Mouse (Mus musculus) CD4-positive, CD25-positive, alpha-beta regulatory T cell, adult 4 months (primary cell): ENCODE data around the gene Six4. TPM values are rescaled to one million over a fixed set of nuclear protein-coding genes. Genes with fewer than 3 reads are reported as not detected.
"Not testable (repeated sequence)": the region's sequence is repeated elsewhere in the genome, so short reads cannot be mapped to it uniquely, and the experiment has no call there.

Source experiments
- ATAC-seq: one replicate; pipeline ENCODE4 v1.8.0; 2017
- polyA plus RNA-seq, 2 experiments: library from polyadenylated mRNA; unstranded; fragments of 100-300 nt; shearing (Covaris generic); gene quantifications; one replicate each; pipeline ENCODE4 v1.2.1; 2017

Gene Six4
- polyA plus RNA-seq, 2 experiments from 2014 or later, result 0.16 TPM; not detected in 1

DNA sequence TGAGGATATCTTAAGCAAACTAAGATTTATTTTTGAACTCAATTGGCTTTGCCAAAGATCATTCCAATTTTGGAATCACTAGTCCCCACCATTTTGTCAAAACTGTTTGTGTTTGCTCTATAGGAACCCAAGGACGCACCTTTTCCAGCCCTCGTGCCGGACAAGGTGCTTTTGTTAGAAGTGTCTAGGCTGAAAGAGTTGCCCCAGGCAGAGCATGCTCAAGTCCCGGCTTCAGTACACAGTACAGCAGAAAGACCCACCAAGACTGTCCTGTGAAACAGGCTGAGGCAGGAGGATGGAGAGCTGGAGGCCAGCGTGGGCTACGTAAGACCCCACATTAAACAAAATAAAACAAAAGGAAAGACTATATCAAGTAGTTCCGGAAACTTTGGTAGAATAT lies 26.2 kb downstream of the Six4 start:
- ATAC-seq, result no peak

DNA sequence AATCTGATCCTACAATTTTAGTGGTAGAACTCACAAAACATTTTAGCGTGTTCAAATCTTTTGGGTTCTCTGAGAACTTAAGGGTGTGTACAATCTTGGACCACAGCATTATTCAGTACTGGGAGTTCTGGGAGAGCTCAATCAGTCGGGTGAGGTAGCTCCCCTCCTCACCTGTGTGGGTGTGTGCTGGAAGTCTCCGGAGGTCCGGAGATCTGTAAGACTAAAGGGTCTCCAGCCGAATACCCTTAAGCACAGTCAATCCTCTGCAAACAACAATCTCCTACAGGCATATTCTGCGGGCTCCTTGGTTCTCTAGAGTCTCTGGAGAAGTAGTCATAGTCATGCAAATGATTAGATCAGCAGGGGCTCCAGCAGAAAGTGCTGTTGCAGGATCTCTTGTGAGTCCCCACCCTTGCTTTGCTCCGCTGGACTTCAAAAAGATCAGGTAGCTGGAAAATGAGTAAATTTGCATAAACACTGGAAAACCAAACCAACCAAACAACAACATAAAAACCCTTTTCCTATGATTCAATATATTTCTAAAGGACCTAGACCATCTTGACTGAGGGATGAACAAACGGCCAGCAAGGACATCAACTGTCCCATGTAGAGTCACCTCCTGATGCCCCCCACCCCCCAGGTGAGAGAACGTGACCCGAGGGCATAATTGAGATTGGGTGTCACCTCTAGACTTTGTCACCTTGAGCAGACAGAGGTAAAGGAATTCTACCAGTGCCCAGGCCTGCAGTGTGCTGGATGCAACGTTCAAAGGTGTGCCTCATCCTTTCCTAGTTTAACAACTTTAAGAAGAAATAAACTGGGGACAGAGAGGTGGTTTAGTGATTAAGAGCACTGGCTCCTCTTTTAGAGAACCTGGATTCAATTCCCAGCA lies 27.3 kb downstream of the Six4 start:
- no peak for ATAC-seq

DNA sequence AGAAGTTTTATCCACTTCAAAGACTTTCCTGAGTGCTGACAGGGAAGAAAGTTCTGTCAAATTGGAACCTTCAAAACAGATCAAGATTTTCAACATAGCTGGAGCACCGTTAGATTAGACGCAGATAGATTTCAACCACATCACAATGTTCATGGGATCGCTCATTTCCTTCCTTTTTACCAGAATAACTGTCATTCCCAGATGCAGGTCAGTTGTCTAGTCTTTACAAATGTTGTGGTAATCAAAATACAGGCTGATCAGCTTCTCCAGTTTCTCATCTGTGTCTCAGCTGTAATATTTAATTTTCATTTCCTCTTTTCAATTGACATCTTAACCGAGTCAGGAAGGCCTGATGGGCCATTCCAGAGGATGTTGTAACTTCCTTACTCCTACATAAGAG lies 29.5 kb downstream of the Six4 start:
- no peak for ATAC-seq

DNA sequence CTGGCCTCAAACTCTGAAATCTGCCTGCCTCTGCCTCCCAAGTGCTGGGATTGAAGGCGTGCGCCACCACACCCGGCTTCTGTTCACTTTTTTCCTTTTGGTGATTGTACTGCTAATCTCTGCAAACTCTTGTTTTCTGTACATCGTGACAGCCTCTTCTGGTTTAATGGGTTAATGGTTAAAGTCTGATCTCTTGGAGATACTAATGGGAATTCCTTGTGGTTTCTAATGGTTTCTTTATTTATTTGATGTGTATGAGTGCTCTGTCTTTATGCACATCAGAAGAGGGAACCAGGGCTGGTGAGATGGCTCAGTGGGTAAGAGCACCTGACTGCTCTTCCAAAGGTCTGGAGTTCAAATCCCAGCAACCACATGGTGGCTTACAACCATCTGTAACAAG lies 31.4 kb downstream of the Six4 start:
- not testable (repeated sequence) for ATAC-seq

DNA sequence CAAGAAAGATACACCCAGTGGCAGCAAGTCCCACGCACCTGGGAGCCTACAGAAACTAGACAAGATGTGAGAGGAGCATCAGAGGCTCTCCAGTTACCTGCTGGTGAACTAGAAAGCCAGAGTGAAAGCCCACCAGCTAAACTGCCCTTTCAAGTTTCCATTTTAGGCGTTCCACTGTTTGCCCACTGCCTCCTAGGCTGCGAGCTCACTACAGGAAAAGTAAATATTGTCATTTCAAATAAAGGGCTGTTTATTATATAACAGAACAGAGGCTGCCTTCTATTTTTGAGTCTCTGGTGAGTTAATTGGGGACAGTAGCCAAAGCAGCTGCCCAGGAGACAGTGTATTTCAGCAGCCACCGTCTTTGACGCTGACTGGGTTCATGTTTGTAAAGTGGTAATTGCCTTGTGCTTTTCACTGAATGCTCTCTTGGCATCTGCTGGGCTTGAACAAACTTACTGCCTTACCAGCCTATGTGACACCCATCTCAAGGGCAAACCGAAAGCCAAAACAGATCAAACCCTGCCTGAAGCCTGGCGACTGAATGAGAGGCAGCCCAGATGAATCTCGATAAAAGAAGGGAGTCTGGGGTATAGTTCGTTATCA lies 52.3 kb downstream of the Six4 start:
- no peak for ATAC-seq

DNA sequence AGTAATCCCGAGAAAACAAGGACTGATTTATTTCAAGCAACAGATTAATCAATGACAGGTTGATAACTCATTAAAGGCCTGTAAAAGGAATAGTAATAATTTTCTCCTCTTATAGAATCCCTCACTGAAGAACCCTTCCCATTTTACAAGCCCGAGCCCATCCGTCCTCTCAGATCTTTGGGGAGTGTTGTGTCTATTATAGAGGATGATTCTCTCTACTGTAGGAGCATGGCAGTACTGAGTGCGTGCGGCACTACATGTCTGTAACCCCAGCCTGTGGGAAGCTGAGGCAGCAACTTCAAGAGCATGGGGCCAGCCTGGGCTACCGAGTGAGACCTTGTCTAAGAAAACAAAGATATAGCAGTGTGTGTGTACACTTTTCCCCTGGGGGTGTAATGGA lies 55.8 kb downstream of the Six4 start:
- ATAC-seq, result no peak

DNA sequence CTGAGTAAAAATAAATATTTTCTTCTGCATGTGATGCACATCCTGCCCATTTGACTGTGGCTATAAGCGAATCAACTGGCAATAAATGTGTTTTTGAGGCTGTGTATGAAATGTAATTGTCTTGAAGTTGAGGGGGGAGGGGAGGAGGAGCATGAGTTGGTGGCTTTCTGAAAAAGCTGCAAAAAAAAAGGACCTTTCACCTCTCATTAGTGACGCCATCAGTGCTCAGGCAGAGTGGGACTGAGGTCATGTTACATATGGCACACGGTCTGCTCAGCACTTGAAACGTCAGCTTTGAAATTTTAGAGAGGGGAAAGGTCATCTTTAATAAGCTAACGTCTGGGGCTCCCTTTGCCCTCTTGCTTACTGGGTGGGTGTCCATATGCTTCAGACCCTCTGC lies 57.8 kb downstream of the Six4 start:
- ATAC-seq, result no peak

DNA sequence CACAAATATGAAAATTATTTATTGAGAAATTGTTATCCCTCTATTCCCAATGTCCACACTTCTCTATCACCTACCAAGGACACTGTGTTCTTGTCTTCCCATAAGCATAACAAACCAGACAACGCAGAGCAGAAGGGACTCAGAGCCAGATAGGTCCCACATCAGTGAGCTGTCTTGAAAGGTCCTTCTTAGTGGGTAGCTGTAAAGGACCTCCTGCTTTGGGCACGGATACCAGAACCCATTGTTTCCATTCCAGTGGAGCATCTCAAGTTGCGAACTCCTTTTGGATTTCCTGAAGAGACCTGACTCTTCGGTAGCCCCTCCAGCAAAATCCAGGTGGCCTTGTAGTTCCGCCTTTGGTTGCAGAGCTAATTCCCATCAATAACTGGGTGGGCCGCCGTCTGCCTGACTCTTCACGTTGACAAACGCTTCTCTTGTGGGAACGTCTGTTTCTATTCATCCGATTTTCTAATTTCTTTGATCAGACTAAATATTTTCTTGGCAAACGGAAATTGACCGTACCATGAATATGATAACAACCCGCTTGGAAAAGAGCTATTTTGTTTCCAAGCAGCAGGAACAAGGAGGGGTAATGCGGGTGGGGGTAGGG lies 58.6 kb downstream of the Six4 start:
- ATAC-seq, result no peak

DNA sequence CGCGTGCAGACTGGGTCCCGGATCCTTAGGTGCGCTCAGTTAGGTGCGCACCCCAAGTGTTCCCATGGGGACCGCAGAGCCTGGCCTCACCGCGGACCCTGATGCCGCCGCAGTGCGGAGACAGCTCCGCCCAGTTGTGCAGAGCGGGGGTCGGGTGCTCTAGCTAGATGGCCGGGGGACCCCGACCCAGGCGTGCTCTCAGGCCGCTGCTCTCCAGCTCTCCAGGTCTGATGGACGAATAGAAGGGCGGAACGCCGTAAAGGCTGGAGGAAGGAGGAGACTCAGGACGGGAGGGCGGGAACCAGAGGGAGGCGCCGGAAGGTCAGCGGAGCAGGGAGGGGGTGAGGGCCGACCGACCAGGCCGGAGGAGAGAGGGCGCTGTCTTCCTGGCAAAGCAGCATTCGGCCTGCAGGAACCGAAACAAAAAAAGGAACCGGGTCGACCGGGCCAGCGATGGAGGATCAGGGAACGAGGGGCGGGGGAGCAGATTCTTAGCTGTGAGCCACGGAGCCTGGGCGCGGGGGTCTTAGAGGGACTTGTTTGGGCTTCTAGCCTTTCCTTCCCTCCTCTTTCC lies 59.5 kb downstream of the Six4 start, which contains the start of gene Six1:
Six1 (minus strand) TSS at position 220 of the 574 bp plus-strand sequence.
- peak; percentile 31 for ATAC-seq

GRCm38 (mm10) chr12:73052651-73053591 lies 60.3 kb downstream of the Six4 start:
- ATAC-seq, result peak; percentile 21

DNA sequence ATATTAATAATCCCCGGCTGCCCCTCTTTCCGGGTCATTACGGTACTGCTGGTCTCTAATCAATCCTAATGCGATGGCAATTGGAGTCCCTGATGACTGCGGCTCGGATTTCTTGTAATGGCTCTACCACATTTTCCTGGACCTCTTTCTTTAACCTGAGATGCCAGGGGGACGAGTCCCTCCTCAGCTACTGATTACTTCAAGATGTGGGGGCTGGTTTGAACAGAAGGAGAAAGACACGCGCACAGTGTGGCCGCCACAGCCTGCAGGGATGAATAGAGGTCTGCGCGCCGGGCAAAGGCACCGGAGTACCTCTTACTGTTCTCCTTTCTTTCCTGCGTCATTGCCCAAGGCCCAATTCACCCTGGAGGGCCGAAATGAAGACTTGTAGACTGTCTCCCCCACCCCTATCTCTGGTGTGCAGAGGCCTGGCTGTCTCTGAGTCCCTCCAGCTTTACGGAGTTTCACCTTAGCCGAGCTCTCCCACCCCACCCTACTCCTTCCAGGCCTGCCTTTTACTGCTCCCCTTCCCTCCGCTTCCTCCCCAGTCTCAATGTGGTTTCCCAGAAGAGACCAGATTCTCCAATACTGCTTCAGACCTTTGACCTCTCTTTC lies 61.1 kb downstream of the Six4 start:
- no peak for ATAC-seq

DNA sequence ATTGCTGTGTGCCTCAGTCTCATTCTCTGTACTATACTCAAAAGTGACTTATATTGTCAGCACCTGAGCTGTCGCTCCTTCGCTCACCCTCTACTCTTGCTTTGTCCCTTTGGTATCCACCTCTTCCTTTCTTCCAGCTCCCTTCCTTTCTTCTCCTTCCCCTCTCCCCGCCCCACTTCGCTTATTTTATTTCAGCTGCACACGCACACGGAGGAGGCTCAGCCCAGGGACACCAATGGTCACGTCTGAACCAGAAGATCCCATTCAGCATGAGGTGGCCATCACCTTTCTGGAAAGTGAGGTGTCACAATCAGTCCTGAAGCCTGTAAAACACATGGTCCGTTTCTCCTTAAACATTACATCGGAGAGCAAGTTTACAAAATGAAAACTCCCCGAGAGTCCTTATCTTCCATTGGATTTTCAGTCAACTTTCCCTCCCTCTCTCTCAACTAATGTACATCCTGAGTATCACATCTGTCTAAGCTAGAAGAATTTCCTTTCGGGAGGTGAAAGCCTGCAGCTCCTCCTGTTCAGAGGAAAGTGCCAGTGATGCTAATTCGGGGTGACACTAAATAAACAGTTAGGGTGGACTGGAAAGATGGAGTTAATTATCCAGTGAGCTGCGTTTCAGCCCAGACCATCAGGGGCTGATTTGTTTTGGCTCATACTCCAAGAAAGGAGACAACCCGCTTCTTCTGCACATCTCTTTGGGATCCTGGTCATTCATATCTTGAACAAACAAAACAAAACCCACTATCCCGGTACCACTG lies 62.3 kb downstream of the Six4 start:
- ATAC-seq, result no peak

GRCm38 (mm10) chr12:73050305-73050704 lies 63.0 kb downstream of the Six4 start:
- no peak for ATAC-seq

Other genes with a start within 250 kb of the Six4 start
- not detected for gene Six6, start 173.6 kb downstream of the Six4 start, polyA plus RNA-seq
- gene 4930447C04Rik, start 172.7 kb downstream of the Six4 start, polyA plus RNA-seq, result under 1 TPM in 1 of 2 experiments, not detected in 1; 0.42 TPM
- not detected for gene Six1, start 59.6 kb downstream of the Six4 start, polyA plus RNA-seq
- gene Mnat1, start 10.3 kb upstream of the Six4 start, polyA plus RNA-seq, result 10 to 100 TPM; 29.4 to 31.4 TPM
- 10 to 100 TPM; 15.6 to 17.7 TPM for gene Trmt5, start 173.3 kb upstream of the Six4 start, polyA plus RNA-seq
- gene Slc38a6, start 173.3 kb upstream of the Six4 start, polyA plus RNA-seq, result 1 to 10 TPM; 6.8 to 7.5 TPM